Mouse (Mus musculus): ENCODE results near the gene Dmrt1. TPM values are rescaled to one million over a fixed set of nuclear protein-coding genes. Genes with fewer than 3 reads are reported as not detected.

Gene Dmrt1
- total and polyA plus RNA-seq, 3 experiments: 0.30 to 0.50 TPM; not detected in 1

DNA sequence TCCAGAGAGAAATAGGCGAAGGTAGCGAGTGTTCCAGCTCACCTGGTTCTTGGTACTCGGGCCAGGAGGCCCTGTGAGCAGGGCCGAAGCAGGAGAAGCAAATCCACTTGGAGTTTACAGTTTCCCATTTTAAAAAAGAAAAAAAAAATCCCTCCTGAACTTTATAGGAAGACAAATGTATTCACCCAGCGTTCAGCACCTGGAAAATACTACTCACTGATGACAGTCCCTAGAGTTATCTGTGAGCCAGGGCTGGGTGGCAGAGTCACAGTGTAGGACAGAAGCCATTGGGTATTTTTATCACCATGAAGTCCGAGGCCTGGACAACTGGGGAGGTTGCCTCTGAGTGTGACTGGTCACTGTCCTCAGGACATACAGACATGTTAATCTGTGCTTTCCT lies 136.4 kb downstream of the Dmrt1 start:
- Histone ChIP-seq H3K36me3 (replicated peaks in 1 of 2; ENCODE audit: control insufficient read depth in 1 of 2, insufficient read depth in 1 of 2, low read length in 1 of 2) (no peaks in the 10 kb centered on the region), H3K27me3 (replicated peaks) (no peaks in the 10 kb centered on the region), H3K9me3 (replicated peaks; ENCODE audit: low read length) (no peaks in the 10 kb centered on the region), H3K27ac (ENCODE audit: insufficient read depth, low read depth) (no peak overlapping the region), H3K4me1 (ENCODE audit: control insufficient read depth in 1 of 2, insufficient read depth in 2 of 2) (peaks cover 4 to 25% of the 10 kb centered on the region in 2 experiments), H3K79me2 (replicated peaks; ENCODE audit: control insufficient read depth, extremely low read depth, insufficient read depth, poor library complexity, severe bottlenecking) (no peaks in the 10 kb centered on the region), H3K4me2 (ENCODE audit: insufficient read depth, low read depth, poor library complexity, severe bottlenecking) (no peak overlapping the region), H3K9ac (ENCODE audit: insufficient read depth, low read depth) (no peak overlapping the region), H3K4me3 (replicated peaks in 1 of 3; ENCODE audit: low read depth in 2 of 3, low read length in 2 of 3, poor library complexity in 1 of 3) (no peak overlapping the region)
- dilution Hi-C loops (cut with MboI; ENCODE audit: extremely low pct_ligation_motif_present, extremely low pct_unique_long_range_greater_than_20kb, low sequenced_read_pairs) (no loop called here), in situ Hi-C loops (cut with MboI; ENCODE audit: low pct_ligation_motif_present, low pct_unique_long_range_greater_than_20kb, low sequenced_read_pairs) (loop anchor here (25.0 kb wide), 2 partner anchors 179 to 304 kb away; no protein-coding TSS in a partner anchor)
- TF ChIP-seq POLR2A (IDR thresholded peaks at IDR 0.05; ENCODE audit: low read depth, low read length) (no peak), TCF12 (IDR thresholded peaks at IDR 0.05; ENCODE audit: low read depth, low read length) (no peak), ZNF384 (IDR thresholded peaks at IDR 0.05; ENCODE audit: low read depth, low read length) (no peak), NRF1 (IDR thresholded peaks at IDR 0.05; ENCODE audit: low read depth, low read length) (no peak), MXI1 (IDR thresholded peaks at IDR 0.05; ENCODE audit: low read depth, low read length) (no peak), TBP (conservative IDR thresholded peaks at IDR 0.05; ENCODE audit: low read depth, low read length) (no peak), NELFE (IDR thresholded peaks at IDR 0.05; ENCODE audit: low read depth, low read length) (no peak)
- no peak for DNase-seq (ENCODE audit: extremely low read depth)

DNA sequence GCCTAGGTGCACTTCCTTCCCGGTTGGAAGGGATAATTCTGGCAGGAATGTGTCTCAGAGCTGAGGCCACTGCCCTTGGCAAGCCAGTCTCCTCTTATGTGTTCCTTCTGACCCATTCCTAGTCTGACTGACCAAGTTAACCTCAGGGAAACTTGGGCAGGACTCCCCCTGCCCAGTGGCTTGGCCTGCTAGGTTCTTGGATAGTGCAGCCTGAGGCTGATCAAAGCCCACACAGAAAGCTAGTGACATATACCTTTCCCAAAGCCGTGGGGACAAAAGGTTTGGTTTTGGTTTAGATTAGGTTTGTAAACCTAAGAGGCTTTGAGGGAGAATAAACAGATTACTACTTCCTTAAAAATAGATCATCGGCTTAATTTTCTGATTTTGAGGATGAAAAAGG lies 141.7 kb downstream of the Dmrt1 start:
- Histone ChIP-seq H3K36me3 (replicated peaks in 1 of 2; ENCODE audit: control insufficient read depth in 1 of 2, insufficient read depth in 1 of 2, low read length in 1 of 2) (no peaks in the 10 kb centered on the region), H3K9me3 (replicated peaks; ENCODE audit: low read length) (no peaks in the 10 kb centered on the region), H3K4me3 (replicated peaks in 1 of 3; ENCODE audit: low read depth in 2 of 3, low read length in 2 of 3, poor library complexity in 1 of 3) (no peak overlapping the region), H3K9ac (ENCODE audit: insufficient read depth, low read depth) (no peak overlapping the region), H3K79me2 (replicated peaks; ENCODE audit: control insufficient read depth, extremely low read depth, insufficient read depth, poor library complexity, severe bottlenecking) (no peaks in the 10 kb centered on the region), H3K4me1 (ENCODE audit: control insufficient read depth in 1 of 2, insufficient read depth in 2 of 2) (no peaks in the 10 kb centered on the region), H3K27ac (ENCODE audit: insufficient read depth, low read depth) (no peak overlapping the region), H3K27me3 (replicated peaks) (no peaks in the 10 kb centered on the region), H3K4me2 (ENCODE audit: insufficient read depth, low read depth, poor library complexity, severe bottlenecking) (no peak overlapping the region)
- no peak for TF ChIP-seq IRF4 (IDR thresholded peaks at IDR 0.05; ENCODE audit: low read depth, low read length)
- no peak for TF ChIP-seq GABPA (IDR thresholded peaks at IDR 0.05; ENCODE audit: insufficient replicate concordance, low read depth, low read length)
- DNase-seq (ENCODE audit: extremely low read depth): no peak
- in situ Hi-C loops (cut with MboI; ENCODE audit: low pct_ligation_motif_present, low pct_unique_long_range_greater_than_20kb, low sequenced_read_pairs) (loop anchor here (25.0 kb wide), 2 partner anchors 185 to 310 kb away; no protein-coding TSS in a partner anchor), dilution Hi-C loops (cut with MboI; ENCODE audit: extremely low pct_ligation_motif_present, extremely low pct_unique_long_range_greater_than_20kb, low sequenced_read_pairs) (no loop called here)

DNA sequence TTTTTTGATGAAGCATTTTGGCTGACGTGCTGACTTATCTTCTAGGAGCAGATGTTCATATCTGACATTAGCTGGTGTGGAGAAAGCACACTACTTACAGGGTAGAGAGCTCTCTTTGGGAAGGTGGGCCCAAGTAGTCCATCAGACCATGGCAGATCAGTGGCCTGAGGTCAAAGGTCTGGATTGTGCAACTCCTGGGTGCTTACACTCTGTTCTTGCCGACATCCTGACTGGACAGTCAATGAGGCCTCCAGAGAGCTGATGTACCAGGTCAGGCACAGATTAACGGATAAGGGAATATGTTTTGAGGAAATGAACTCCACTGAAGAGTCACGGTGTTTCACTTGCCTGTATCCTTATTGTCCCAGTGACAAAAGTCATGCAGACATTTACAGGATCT lies 143.3 kb downstream of the Dmrt1 start:
- no peak for DNase-seq (ENCODE audit: extremely low read depth)
- Histone ChIP-seq H3K4me3 (replicated peaks in 1 of 3; ENCODE audit: low read depth in 2 of 3, low read length in 2 of 3, poor library complexity in 1 of 3) (no peak overlapping the region), H3K36me3 (replicated peaks in 1 of 2; ENCODE audit: control insufficient read depth in 1 of 2, insufficient read depth in 1 of 2, low read length in 1 of 2) (no peaks in the 10 kb centered on the region), H3K79me2 (replicated peaks; ENCODE audit: control insufficient read depth, extremely low read depth, insufficient read depth, poor library complexity, severe bottlenecking) (no peaks in the 10 kb centered on the region), H3K9me3 (replicated peaks; ENCODE audit: low read length) (no peaks in the 10 kb centered on the region), H3K27me3 (replicated peaks) (no peaks in the 10 kb centered on the region), H3K4me1 (ENCODE audit: control insufficient read depth in 1 of 2, insufficient read depth in 2 of 2) (no peaks in the 10 kb centered on the region), H3K4me2 (ENCODE audit: insufficient read depth, low read depth, poor library complexity, severe bottlenecking) (no peak overlapping the region), H3K9ac (ENCODE audit: insufficient read depth, low read depth) (no peak overlapping the region), H3K27ac (ENCODE audit: insufficient read depth, low read depth) (no peak overlapping the region)
- in situ Hi-C loops (cut with MboI; ENCODE audit: low pct_ligation_motif_present, low pct_unique_long_range_greater_than_20kb, low sequenced_read_pairs) (loop anchor here (25.0 kb wide), 2 partner anchors 186 to 311 kb away; no protein-coding TSS in a partner anchor), dilution Hi-C loops (cut with MboI; ENCODE audit: extremely low pct_ligation_motif_present, extremely low pct_unique_long_range_greater_than_20kb, low sequenced_read_pairs) (no loop called here)
- no peak for TF ChIP-seq PAX5 (IDR thresholded peaks at IDR 0.05; ENCODE audit: low read length)
- TF ChIP-seq ZKSCAN1 (IDR thresholded peaks at IDR 0.05; ENCODE audit: borderline replicate concordance, low read depth, low read length): no peak
- no peak for TF ChIP-seq USF1 (IDR thresholded peaks at IDR 0.05; ENCODE audit: low read depth, low read length)
- TF ChIP-seq POLR2AphosphoS2 (IDR thresholded peaks at IDR 0.05; ENCODE audit: low read depth, low read length): no peak
- TF ChIP-seq JUN (IDR thresholded peaks at IDR 0.05; ENCODE audit: insufficient read depth, low read depth, low read length): no peak
- no peak for TF ChIP-seq ELF1 (IDR thresholded peaks at IDR 0.05; ENCODE audit: low read depth, low read length)
- TF ChIP-seq KAT2A (IDR thresholded peaks at IDR 0.05; ENCODE audit: insufficient replicate concordance, low read length): no peak
- TF ChIP-seq GABPA (IDR thresholded peaks at IDR 0.05; ENCODE audit: insufficient replicate concordance, low read depth, low read length): no peak
